Mouse (Mus musculus) kidney, postnatal 14 days (tissue): ENCODE data around the gene Ghrhr.

Experiments used
- DNase-seq: peaks from one replicate; pipeline ENCODE4 v3.0.0; 2022; ENCODE audit warnings: mixed read lengths

Ghrhr gene

GRCm38 (mm10) chr6:55396622-55397041 is 20.5 kb downstream of the Ghrhr start:
- no peak for DNase-seq

- no peak for DNase-seq
Observed at GRCm38 (mm10) chr6:55398869-55399628, 23.0 kb downstream of the Ghrhr start.

- peak; percentile 76 for DNase-seq
Observed at GRCm38 (mm10) chr6:55399910-55400309, 23.8 kb downstream of the Ghrhr start.

GRCm38 (mm10) chr6:55402041-55402776 is 26.1 kb downstream of the Ghrhr start:
- DNase-seq = no peak

GRCm38 (mm10) chr6:55403411-55404309 is 27.6 kb downstream of the Ghrhr start:
- DNase-seq = no peak

- DNase-seq = no peak
Observed at GRCm38 (mm10) chr6:55404421-55404990, 28.4 kb downstream of the Ghrhr start.

- no peak for DNase-seq
Observed at GRCm38 (mm10) chr6:55407345-55407744, 31.2 kb downstream of the Ghrhr start.

GRCm38 (mm10) chr6:55410119-55410775 is 34.2 kb downstream of the Ghrhr start:
- DNase-seq = peak; percentile 54

GRCm38 (mm10) chr6:55410977-55411376 is 34.9 kb downstream of the Ghrhr start:
- DNase-seq = peak; percentile 26

- DNase-seq = no peak
Observed at GRCm38 (mm10) chr6:55416202-55416601, 40.1 kb downstream of the Ghrhr start.

GRCm38 (mm10) chr6:55418746-55419410 is 42.8 kb downstream of the Ghrhr start:
- no peak for DNase-seq

GRCm38 (mm10) chr6:55420411-55420810 is 44.3 kb downstream of the Ghrhr start:
- DNase-seq = no peak

- no peak for DNase-seq
Observed at GRCm38 (mm10) chr6:55420869-55421361, 44.8 kb downstream of the Ghrhr start.

GRCm38 (mm10) chr6:55432121-55432520 is 56.0 kb downstream of the Ghrhr start:
- no peak for DNase-seq

- peak; percentile 35 for DNase-seq
Observed at GRCm38 (mm10) chr6:55434360-55434759, 58.3 kb downstream of the Ghrhr start.

- DNase-seq = no peak
Observed at GRCm38 (mm10) chr6:55435266-55436159, 59.4 kb downstream of the Ghrhr start.

GRCm38 (mm10) chr6:55437919-55438318 is 61.8 kb downstream of the Ghrhr start:
- DNase-seq = no peak
